Mouse (Mus musculus) brain, adult 2 months (tissue): ENCODE results near the gene Ak4.

Experiments
- DNase-seq: peaks from one replicate; pipeline ENCODE4 v3.0.0; 2011; ENCODE audit warnings: low read depth, low spot score

The Ak4 gene

DNA sequence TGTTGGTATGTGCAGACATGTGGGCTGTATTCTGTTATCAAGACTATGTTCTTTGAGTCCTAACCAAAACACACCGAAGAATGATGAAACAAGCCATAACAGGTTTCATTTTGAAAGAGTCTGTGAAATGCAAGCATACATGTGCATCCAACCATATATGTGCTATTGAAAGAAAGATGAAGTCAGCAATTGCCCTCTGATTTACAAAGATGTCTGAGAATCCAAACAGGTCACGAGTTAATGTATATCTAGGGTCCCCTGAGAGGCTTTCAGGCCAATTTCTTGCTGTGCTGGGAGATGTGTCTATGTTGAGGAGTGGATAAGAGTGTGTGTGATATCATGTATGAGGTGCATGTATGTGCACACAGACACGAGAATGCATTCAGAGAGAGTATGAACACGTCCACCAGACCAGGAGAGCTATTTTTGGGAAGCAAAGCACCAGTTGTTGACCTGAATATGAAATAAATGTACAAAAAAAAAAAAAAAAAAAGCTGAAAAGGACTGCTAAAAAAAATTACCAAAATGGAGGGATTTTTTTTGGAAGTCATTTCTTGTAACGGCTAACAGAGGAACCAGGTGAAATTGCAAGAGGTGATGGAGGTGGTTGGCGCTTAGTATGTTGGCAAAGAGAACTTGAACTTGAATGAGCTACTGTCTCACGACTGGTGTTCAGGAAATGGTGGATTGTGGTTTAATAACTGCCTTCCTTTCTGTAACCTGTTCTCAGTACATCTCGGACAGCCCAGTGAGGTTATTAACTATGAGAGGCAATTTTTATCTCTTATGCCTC lies 91.2 kb downstream of the Ak4 start:
- DNase-seq: no peak

- no peak for DNase-seq
Measured at GRCm38 (mm10) chr4:101510904-101511210, 91.8 kb downstream of the Ak4 start.

DNA sequence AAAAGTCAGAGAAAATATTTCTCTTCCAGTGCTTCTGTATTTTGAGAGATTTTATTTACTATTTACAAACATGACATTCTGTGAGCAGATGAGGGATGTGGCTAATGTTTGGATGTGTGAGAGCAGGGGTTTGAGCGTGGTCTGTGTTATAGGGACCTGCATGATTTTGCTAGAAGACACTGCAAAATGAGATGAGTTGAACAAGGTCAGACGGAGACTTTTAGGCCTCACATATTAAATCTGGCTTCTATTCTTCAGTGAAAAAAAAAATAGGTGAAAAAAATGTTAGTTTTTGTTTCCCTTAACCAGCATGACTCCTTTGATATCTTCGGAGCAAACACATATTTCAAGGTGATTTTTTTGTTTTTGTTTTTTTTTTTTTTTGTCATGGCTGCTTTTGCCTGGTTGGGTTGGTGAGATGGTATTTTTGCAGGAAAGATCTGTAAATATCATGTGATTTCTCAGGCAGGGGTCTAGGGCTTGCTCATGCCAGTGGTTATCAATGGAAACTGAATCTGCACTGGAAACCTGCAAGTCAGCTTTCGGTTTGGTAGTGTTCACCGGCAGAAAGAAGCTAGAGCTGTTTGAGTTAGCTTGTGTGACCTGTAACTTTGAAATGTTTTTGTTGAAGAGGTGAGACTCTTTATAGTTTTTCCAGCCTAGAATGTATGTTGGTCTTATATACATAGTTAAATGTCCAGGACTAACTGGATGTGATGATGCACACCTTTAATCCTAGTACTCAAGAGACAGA lies 92.9 kb downstream of the Ak4 start:
- DNase-seq: no peak

DNA sequence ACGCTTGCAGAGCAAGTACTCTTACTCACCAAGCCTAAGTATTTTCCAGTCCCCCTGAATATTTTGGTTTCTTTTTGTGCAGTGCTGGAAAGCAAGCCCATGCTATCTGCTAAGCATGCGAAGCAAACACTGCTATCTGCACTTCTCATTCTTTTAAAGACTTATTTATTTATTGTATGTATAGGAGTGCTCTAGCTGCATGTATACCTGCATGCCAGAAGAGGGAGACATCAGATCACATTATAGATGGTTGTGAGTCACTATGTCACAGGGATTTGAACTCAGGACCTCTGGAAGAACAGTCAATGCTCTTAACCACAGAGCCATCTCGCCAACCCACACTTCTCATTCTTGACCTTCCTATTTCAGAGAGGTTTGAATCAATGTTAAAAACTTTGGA lies 94.2 kb downstream of the Ak4 start:
- DNase-seq: no peak

DNA sequence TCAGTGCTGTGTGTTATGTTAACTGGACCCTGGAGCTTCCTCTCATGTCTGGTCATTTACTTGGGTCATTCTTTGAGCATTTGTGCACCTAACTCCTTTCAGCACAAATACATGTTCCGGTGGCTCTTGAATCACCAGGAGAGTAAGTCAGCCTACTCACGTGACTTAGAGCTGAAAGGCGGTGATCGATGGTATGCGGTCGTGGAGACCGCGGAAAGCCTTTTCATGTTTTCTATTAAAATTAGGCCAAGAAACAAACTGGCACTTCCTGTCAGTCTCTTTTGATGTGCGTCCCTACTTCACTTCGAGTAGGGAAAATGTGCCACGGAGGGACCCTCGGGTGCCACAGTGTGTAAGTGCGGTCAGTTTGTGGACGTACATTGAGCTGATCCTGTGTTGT lies 96.8 kb downstream of the Ak4 start:
- no peak for DNase-seq
